Mouse (Mus musculus) heart, adult 8-10 months (tissue): ENCODE measurements around the gene Hist1h1b. TPM values are rescaled to one million over a fixed set of nuclear protein-coding genes. Genes with fewer than 3 reads are reported as not detected.

ENCODE experiments used
- DNase-seq: peaks from one replicate; pipeline ENCODE4 v3.0.0; 2022; ENCODE audit warnings: low spot score
- microRNA-seq: library from miRNA; unstranded; fragments of <30 nt; microRNA quantifications from one replicate; pipeline ENCODE4 v1.2.0, GENCODE M21; 2022
- total RNA-seq, 4 experiments: library from RNA; stranded (reverse); gene quantifications; 2 replicates each; pipeline ENCODE4 v1.2.4; 2022

The Hist1h1b gene
- total RNA-seq, 4 experiments from 2014 or later, result 0.62 to 4.7 (median 2.5) TPM

DNA sequence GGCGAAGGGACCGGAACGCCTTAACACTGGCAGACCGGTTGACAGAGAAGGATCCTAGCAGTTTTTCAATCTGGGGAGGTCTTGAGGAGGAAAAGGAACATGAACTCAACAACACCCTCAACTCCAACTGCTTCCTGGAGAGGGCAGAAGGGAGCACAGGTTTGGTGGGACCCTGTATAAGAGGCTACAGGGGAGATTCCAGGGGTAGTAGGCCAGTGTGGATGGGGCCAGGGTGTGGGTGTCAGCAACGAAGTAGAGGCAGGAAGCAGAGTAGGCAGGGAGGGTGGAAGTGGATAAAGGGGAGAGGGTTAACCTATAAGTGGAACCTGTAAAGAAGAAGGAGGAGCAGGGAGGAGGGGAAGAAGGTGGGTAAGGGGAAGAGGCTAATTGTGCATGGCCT, 47.0 kb downstream of the Hist1h1b start:
- no peak for DNase-seq

Small RNA genes lying within 50 kb of the gene (microRNA-seq; reads per million reads assigned to microRNA genes)
- not detected for gene Gm19658
- not detected for gene Gm44346
- gene Gm44454, result not detected

Other genes starting within 250 kb of the Hist1h1b start
- 10 to 100 TPM; 10.5 to 13.0 (median 10.8) TPM for gene Zkscan8, start 249.5 kb downstream of the Hist1h1b start, total RNA-seq
- gene Olfr1366, start 237.8 kb downstream of the Hist1h1b start, total RNA-seq, result not detected
- not detected for gene Olfr1535, start 220.7 kb downstream of the Hist1h1b start, total RNA-seq
- not detected for gene Olfr1364, start 198.9 kb downstream of the Hist1h1b start, total RNA-seq
- not detected for gene Olfr1362, start 166.6 kb downstream of the Hist1h1b start, total RNA-seq
- gene Olfr11, start 138.1 kb downstream of the Hist1h1b start, total RNA-seq, result not detected
- not detected for gene Olfr1361, start 117.2 kb downstream of the Hist1h1b start, total RNA-seq
- not detected for gene Olfr1360, start 103.2 kb downstream of the Hist1h1b start, total RNA-seq
- not detected for gene Olfr1359, start 82.5 kb downstream of the Hist1h1b start, total RNA-seq
- 10 to 100 TPM in 1 of 4 experiments, 1 to 10 TPM in 3; 5.4 to 11.8 (median 8.0) TPM for gene Hist1h2bl, start 64.5 kb downstream of the Hist1h1b start, total RNA-seq
- 10 to 100 TPM in 2 of 4 experiments, 1 to 10 TPM in 1, not detected in 1; 1.1 to 17.1 (median 12.1) TPM for gene Hist1h2ai, start 64.2 kb downstream of the Hist1h1b start, total RNA-seq
- gene Hist1h3h, start 63.0 kb downstream of the Hist1h1b start, total RNA-seq, result 10 to 100 TPM in 2 of 4 experiments, 1 to 10 TPM in 2; 5.0 to 19.2 (median 10.1) TPM
- gene Hist1h2bm, start 58.6 kb downstream of the Hist1h1b start, total RNA-seq, result 1 to 10 TPM in 2 of 4 experiments, under 1 TPM in 1, not detected in 1; 0.94 to 3.0 (median 1.8) TPM
- 1 to 10 TPM; 1.4 to 4.4 (median 4.0) TPM for gene Hist1h4j, start 45.6 kb downstream of the Hist1h1b start, total RNA-seq
- 10 to 100 TPM; 26.9 to 29.6 (median 28.6) TPM for gene Hist1h4k, start 30.1 kb downstream of the Hist1h1b start, total RNA-seq
- 1 to 10 TPM in 3 of 4 experiments, not detected in 1; 1.5 to 4.4 (median 2.0) TPM for gene Hist1h2ak, start 26.8 kb downstream of the Hist1h1b start, total RNA-seq
- 1 to 10 TPM; 2.0 to 7.1 (median 4.3) TPM for gene Hist1h2bn, start 26.5 kb downstream of the Hist1h1b start, total RNA-seq
- 10 to 100 TPM in 1 of 4 experiments, 1 to 10 TPM in 3; 6.6 to 10.5 (median 8.8) TPM for gene Hist1h3i, start 2.7 kb upstream of the Hist1h1b start, total RNA-seq
- 1 to 10 TPM in 1 of 4 experiments, not detected in 3; 1.1 TPM for gene Hist1h2an, start 6.6 kb upstream of the Hist1h1b start, total RNA-seq
- 1 to 10 TPM in 3 of 4 experiments, under 1 TPM in 1; 0.81 to 6.2 (median 1.3) TPM for gene Hist1h2bp, start 6.8 kb upstream of the Hist1h1b start, total RNA-seq
- 10 to 100 TPM; 25.7 to 37.7 (median 29.1) TPM for gene Hist1h2bq, start 29.6 kb upstream of the Hist1h1b start, total RNA-seq
- gene Hist1h2ao, start 29.8 kb upstream of the Hist1h1b start, total RNA-seq, result 10 to 100 TPM in 1 of 4 experiments, not detected in 3; 16.3 TPM
- 10 to 100 TPM; 22.8 to 37.8 (median 29.3) TPM for gene Hist1h4m, start 31.1 kb upstream of the Hist1h1b start, total RNA-seq
- gene Hist1h4n, start 51.6 kb upstream of the Hist1h1b start, total RNA-seq, result 10 to 100 TPM in 3 of 4 experiments, 1 to 10 TPM in 1; 6.1 to 17.9 (median 14.8) TPM
- 10 to 100 TPM in 1 of 4 experiments, 1 to 10 TPM in 2, not detected in 1; 3.1 to 13.1 (median 4.1) TPM for gene Hist1h2ap, start 52.9 kb upstream of the Hist1h1b start, total RNA-seq
- gene Hist1h2br, start 53.1 kb upstream of the Hist1h1b start, total RNA-seq, result 10 to 100 TPM; 25.5 to 37.9 (median 28.9) TPM
- 1 to 10 TPM in 1 of 4 experiments, under 1 TPM in 3; 0.46 to 1.0 (median 0.83) TPM for gene Zfp184, start 164.5 kb upstream of the Hist1h1b start, total RNA-seq
- not detected for gene Pom121l2, start 200.6 kb upstream of the Hist1h1b start, total RNA-seq
- gene Prss16, start 229.1 kb upstream of the Hist1h1b start, total RNA-seq, result under 1 TPM in 1 of 4 experiments, not detected in 3; 0.22 TPM